Mouse (Mus musculus): ENCODE measurements at regions not wholly inside any gene's neighbourhood (a gene's known extent, or its start where the extent isn't known, plus 50 kb on each side); places are given as distances from the start of the nearest gene placed in this dataset.

- no peak overlapping the region for H3K9ac ChIP-seq (ENCODE audit: low read length)
- H3K36me3 ChIP-seq (ENCODE audit: control insufficient read depth, insufficient read depth, low read length), result no peaks in the 10 kb centered on the region
- no peak overlapping the region for H3K4me3 ChIP-seq (ENCODE audit: low read depth, low read length)
- WGBS, result 85% methylated on average over 7 of the region's 7 CpGs
- DNase-seq (ENCODE audit: low spot score) (no peak), ATAC-seq (ENCODE audit: low FRiP score, low TSS enrichment) (no peak)
- TF ChIP-seq EP300 (optimal IDR thresholded peaks at IDR 0.05) (no peak), CTCF (IDR thresholded peaks at IDR 0.05; ENCODE audit: low read depth) (no peak)
- no peak overlapping the region for H3K4me2 ChIP-seq (replicated peaks; ENCODE audit: low read depth)
- no peak overlapping the region for H3K27ac ChIP-seq (replicated peaks)
- no peaks in the 10 kb centered on the region for H3K27me3 ChIP-seq (ENCODE audit: control insufficient read depth, insufficient read depth, low read length)
- no peaks in the 10 kb centered on the region for H3K4me1 ChIP-seq (replicated peaks; ENCODE audit: control insufficient read depth, insufficient read depth)
- no peaks in the 10 kb centered on the region for H3K9me3 ChIP-seq (ENCODE audit: control insufficient read depth, low read length)
Observed at GRCm38 (mm10) chr13:44538238-44538637, 191.0 kb upstream of the Jarid2 start.

- WGBS, result 90% methylated on average over 4 of the region's 4 CpGs
- no peak for ATAC-seq (ENCODE audit: low FRiP score, low TSS enrichment)
- TF ChIP-seq EP300 (optimal IDR thresholded peaks at IDR 0.05), result no peak
- no peak for TF ChIP-seq CTCF (IDR thresholded peaks at IDR 0.05; ENCODE audit: low read depth)
Observed at GRCm38 (mm10) chr13:44540401-44540800, 188.9 kb upstream of the Jarid2 start.

GRCm38 (mm10) chr13:44541243-44541653, 188.0 kb upstream of the Jarid2 start:
- ATAC-seq (ENCODE audit: low FRiP score, low TSS enrichment) (no peak), DNase-seq (ENCODE audit: low spot score) (no peak)
- Histone ChIP-seq H3K9me3 (ENCODE audit: control insufficient read depth, low read length) (no peaks in the 10 kb centered on the region), H3K4me2 (replicated peaks; ENCODE audit: low read depth) (no peak overlapping the region), H3K36me3 (ENCODE audit: control insufficient read depth, insufficient read depth, low read length) (no peaks in the 10 kb centered on the region), H3K4me1 (replicated peaks; ENCODE audit: control insufficient read depth, insufficient read depth) (no peaks in the 10 kb centered on the region), H3K9ac (ENCODE audit: low read length) (no peak overlapping the region), H3K4me3 (ENCODE audit: low read depth, low read length) (no peak overlapping the region), H3K27ac (replicated peaks) (no peak overlapping the region), H3K27me3 (ENCODE audit: control insufficient read depth, insufficient read depth, low read length) (no peaks in the 10 kb centered on the region)
- TF ChIP-seq CTCF (IDR thresholded peaks at IDR 0.05; ENCODE audit: low read depth) (no peak), EP300 (optimal IDR thresholded peaks at IDR 0.05) (no peak)
- WGBS, result 69% methylated on average over 5 of the region's 5 CpGs

More at GRCm38 (mm10) chr13:44540401-44540800, 188.9 kb upstream of the Jarid2 start:
- Histone ChIP-seq H3K9me3 (ENCODE audit: control insufficient read depth, low read length) (no peaks in the 10 kb centered on the region), H3K36me3 (ENCODE audit: control insufficient read depth, insufficient read depth, low read length) (no peaks in the 10 kb centered on the region), H3K27ac (replicated peaks) (no peak overlapping the region), H3K4me3 (ENCODE audit: low read depth, low read length) (no peak overlapping the region), H3K4me2 (replicated peaks; ENCODE audit: low read depth) (no peak overlapping the region), H3K27me3 (ENCODE audit: control insufficient read depth, insufficient read depth, low read length) (no peaks in the 10 kb centered on the region), H3K9ac (ENCODE audit: low read length) (no peak overlapping the region), H3K4me1 (replicated peaks; ENCODE audit: control insufficient read depth, insufficient read depth) (no peaks in the 10 kb centered on the region)
- DNase-seq (ENCODE audit: low spot score), result no peak

- H3K9me3 ChIP-seq (ENCODE audit: control insufficient read depth, low read length), result no peaks in the 10 kb centered on the region
- WGBS, result 75% methylated on average over 9 of the region's 9 CpGs
- no peak overlapping the region for H3K4me2 ChIP-seq (replicated peaks; ENCODE audit: low read depth)
- no peak for DNase-seq (ENCODE audit: low spot score)
- ATAC-seq (ENCODE audit: low FRiP score, low TSS enrichment), result no peak
- H3K27me3 ChIP-seq (ENCODE audit: control insufficient read depth, insufficient read depth, low read length), result no peaks in the 10 kb centered on the region
- no peaks in the 10 kb centered on the region for H3K36me3 ChIP-seq (ENCODE audit: control insufficient read depth, insufficient read depth, low read length)
- H3K9ac ChIP-seq (ENCODE audit: low read length), result no peak overlapping the region
- H3K4me1 ChIP-seq (replicated peaks; ENCODE audit: control insufficient read depth, insufficient read depth), result no peaks in the 10 kb centered on the region
- no peak overlapping the region for H3K27ac ChIP-seq (replicated peaks)
- H3K4me3 ChIP-seq (ENCODE audit: low read depth, low read length), result no peak overlapping the region
- TF ChIP-seq CTCF (IDR thresholded peaks at IDR 0.05; ENCODE audit: low read depth) (no peak), EP300 (optimal IDR thresholded peaks at IDR 0.05) (no peak)
Observed at GRCm38 (mm10) chr13:44544786-44545185, 184.5 kb upstream of the Jarid2 start.

- H3K36me3 ChIP-seq (ENCODE audit: control insufficient read depth, insufficient read depth, low read length), result no peaks in the 10 kb centered on the region
- no peak for TF ChIP-seq EP300 (optimal IDR thresholded peaks at IDR 0.05)
- TF ChIP-seq CTCF (IDR thresholded peaks at IDR 0.05; ENCODE audit: low read depth), result no peak
- no peaks in the 10 kb centered on the region for H3K9me3 ChIP-seq (ENCODE audit: control insufficient read depth, low read length)
- no peaks in the 10 kb centered on the region for H3K4me1 ChIP-seq (replicated peaks; ENCODE audit: control insufficient read depth, insufficient read depth)
- H3K27ac ChIP-seq (replicated peaks), result no peak overlapping the region
- H3K27me3 ChIP-seq (ENCODE audit: control insufficient read depth, insufficient read depth, low read length), result no peaks in the 10 kb centered on the region
- no peak overlapping the region for H3K9ac ChIP-seq (ENCODE audit: low read length)
- no peak for DNase-seq (ENCODE audit: low spot score)
- 84% methylated on average over 2 of the region's 2 CpGs for WGBS
- no peak overlapping the region for H3K4me3 ChIP-seq (ENCODE audit: low read depth, low read length)
- no peak overlapping the region for H3K4me2 ChIP-seq (replicated peaks; ENCODE audit: low read depth)
- no peak for ATAC-seq (ENCODE audit: low FRiP score, low TSS enrichment)
Observed at GRCm38 (mm10) chr13:44546289-44546688, 183.0 kb upstream of the Jarid2 start.

- Histone ChIP-seq H3K27me3 (ENCODE audit: control insufficient read depth, insufficient read depth, low read length) (no peaks in the 10 kb centered on the region), H3K4me3 (ENCODE audit: low read depth, low read length) (no peak overlapping the region), H3K9ac (ENCODE audit: low read length) (no peak overlapping the region), H3K4me2 (replicated peaks; ENCODE audit: low read depth) (no peak overlapping the region), H3K9me3 (ENCODE audit: control insufficient read depth, low read length) (no peaks in the 10 kb centered on the region), H3K36me3 (ENCODE audit: control insufficient read depth, insufficient read depth, low read length) (no peaks in the 10 kb centered on the region), H3K27ac (replicated peaks) (no peak overlapping the region), H3K4me1 (replicated peaks; ENCODE audit: control insufficient read depth, insufficient read depth) (no peaks in the 10 kb centered on the region)
- WGBS, result 75% methylated on average over 3 of the region's 3 CpGs
- no peak for ATAC-seq (ENCODE audit: low FRiP score, low TSS enrichment)
- TF ChIP-seq EP300 (optimal IDR thresholded peaks at IDR 0.05) (no peak), CTCF (IDR thresholded peaks at IDR 0.05; ENCODE audit: low read depth) (no peak)
- no peak for DNase-seq (ENCODE audit: low spot score)
Observed at GRCm38 (mm10) chr13:44548880-44549279, 180.4 kb upstream of the Jarid2 start.

Measured in stomach, postnatal 0 days (tissue).